Mouse (Mus musculus) central nervous system, embryonic 18 days (tissue): ENCODE measurements around the gene Olfr1097. TPM values are rescaled to one million over a fixed set of nuclear protein-coding genes. Genes with fewer than 3 reads are reported as not detected.

Experiments
- polyA plus RNA-seq: library from polyadenylated mRNA; depleted of rRNA; stranded (reverse); fragments of >200 nt; gene quantifications from 2 replicates; pipeline ENCODE4 v1.2.3, GENCODE M21; 2012; rRNA removed

Olfr1097 gene
- not detected in 2 replicates for polyA plus RNA-seq

DNA sequence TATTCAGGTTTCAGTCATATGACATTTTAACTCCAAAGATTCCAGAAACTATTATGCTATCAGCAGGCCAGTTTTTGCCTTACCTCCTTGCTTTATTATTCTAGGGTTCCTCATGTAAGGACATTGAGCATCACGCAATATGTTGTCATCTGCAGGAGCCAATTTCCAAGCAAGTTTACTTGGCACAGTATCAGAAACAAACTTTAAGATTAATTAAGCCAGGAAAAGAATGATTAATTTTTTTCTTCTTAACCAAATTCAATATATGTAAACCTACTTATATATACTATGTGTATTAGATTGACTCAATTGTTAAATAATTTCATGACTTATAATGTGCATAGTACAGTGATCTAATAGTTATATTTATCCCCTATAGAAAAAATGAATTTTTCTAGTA is at the start of gene Olfr1097:
Gene Olfr1097, minus strand, starts transcription at position 101 of the 400 bp plus-strand sequence.

DNA sequence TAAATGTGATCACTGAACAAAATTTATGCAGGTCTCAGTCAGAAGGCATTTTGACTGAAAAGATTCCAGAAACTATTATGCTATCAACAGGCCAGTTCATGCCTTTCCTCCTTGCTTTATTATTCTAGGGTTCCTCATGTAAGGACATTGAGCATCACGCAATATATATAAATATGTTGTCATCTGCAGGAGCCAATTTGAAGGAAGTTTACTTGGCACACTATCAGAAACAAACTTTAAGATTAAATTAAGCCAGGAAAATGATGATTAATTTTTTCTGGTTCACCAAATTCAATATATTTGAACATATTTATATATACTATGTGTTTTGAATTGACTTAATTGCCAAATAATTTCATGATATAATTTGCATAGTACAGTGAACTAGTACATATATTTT is 32.4 kb upstream of the Olfr1097 start, which contains the start of gene Olfr1098:
Gene Olfr1098, minus strand, starts transcription at position 101 of the 400 bp plus-strand sequence.

DNA sequence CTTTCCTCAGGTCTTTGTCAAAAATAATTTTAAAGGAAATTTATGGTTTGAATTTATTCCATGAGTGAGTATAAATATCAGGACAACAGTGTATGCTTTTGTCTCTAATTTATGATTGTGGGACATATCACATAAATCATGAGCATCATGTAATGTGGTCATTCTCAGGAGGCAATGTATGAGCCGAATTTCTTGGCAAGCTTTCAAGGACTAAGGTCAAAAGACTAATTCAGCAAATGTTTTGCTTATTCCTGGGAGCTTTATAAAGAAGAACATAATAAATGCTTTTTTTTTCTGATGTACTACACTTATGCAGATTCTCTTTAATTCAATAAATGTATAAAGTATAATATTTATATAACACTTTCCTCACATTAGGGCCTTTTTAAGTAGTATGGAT is 17.3 kb downstream of the Olfr1097 start, which contains the start of gene Gm13723:
Gene Gm13723, minus strand, starts transcription at position 101 of the 400 bp plus-strand sequence.

DNA sequence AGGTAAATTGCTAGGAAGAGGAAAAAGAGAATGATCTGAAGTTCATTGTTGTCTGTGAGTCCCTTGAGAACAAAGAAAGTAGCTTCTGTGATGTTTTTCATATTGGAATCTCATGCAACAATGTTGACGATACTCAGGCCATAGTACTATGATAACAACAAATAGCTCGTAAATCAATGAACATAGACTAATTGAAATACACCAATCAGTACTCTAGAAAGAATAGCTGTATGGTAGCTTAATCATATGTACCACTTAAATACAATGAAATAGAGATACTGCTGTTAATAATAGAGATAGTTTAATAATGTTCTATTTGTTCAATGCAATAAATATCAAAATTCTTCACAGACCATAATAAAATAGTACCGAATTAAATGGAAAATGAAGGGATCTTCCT is 40.4 kb downstream of the Olfr1097 start, which contains the start of gene Olfr1095:
Gene Olfr1095, minus strand, starts transcription at position 101 of the 400 bp plus-strand sequence.

Other genes starting within 250 kb of the Olfr1097 start
- gene Olfr1085, start 230.2 kb downstream of the Olfr1097 start, polyA plus RNA-seq: not detected in 2 replicates
- not detected in 2 replicates for gene Olfr1086, start 212.1 kb downstream of the Olfr1097 start, polyA plus RNA-seq
- gene Olfr1087, start 193.8 kb downstream of the Olfr1097 start, polyA plus RNA-seq: not detected in 2 replicates
- gene Olfr1089, start 158.5 kb downstream of the Olfr1097 start, polyA plus RNA-seq: not detected in 2 replicates
- gene Olfr1090, start 133.2 kb downstream of the Olfr1097 start, polyA plus RNA-seq: not detected in 2 replicates
- gene Olfr1093, start 109.7 kb downstream of the Olfr1097 start, polyA plus RNA-seq: not detected in 2 replicates
- gene Olfr141, start 82.2 kb downstream of the Olfr1097 start, polyA plus RNA-seq: not detected in 2 replicates
- gene Olfr1094, start 67.6 kb downstream of the Olfr1097 start, polyA plus RNA-seq: not detected in 2 replicates
- not detected in 2 replicates for gene Olfr1095, start 40.5 kb downstream of the Olfr1097 start, polyA plus RNA-seq
- gene Gm13723, start 17.4 kb downstream of the Olfr1097 start, polyA plus RNA-seq: not detected in 2 replicates
- not detected in 2 replicates for gene Olfr1098, start 32.3 kb upstream of the Olfr1097 start, polyA plus RNA-seq
- not detected in 2 replicates for gene Olfr1099, start 68.5 kb upstream of the Olfr1097 start, polyA plus RNA-seq
- not detected in 2 replicates for gene Olfr1100, start 87.7 kb upstream of the Olfr1097 start, polyA plus RNA-seq
- not detected in 2 replicates for gene Olfr1101, start 99.0 kb upstream of the Olfr1097 start, polyA plus RNA-seq
- not detected in 2 replicates for gene Olfr1102, start 106.2 kb upstream of the Olfr1097 start, polyA plus RNA-seq
- not detected in 2 replicates for gene Olfr1104, start 134.9 kb upstream of the Olfr1097 start, polyA plus RNA-seq
- not detected in 2 replicates for gene Olfr1105, start 144.3 kb upstream of the Olfr1097 start, polyA plus RNA-seq
- not detected in 2 replicates for gene Olfr1106, start 160.1 kb upstream of the Olfr1097 start, polyA plus RNA-seq
- gene Olfr1107, start 183.6 kb upstream of the Olfr1097 start, polyA plus RNA-seq: not detected in 2 replicates
- gene Olfr1109, start 203.8 kb upstream of the Olfr1097 start, polyA plus RNA-seq: not detected in 2 replicates
- gene Olfr259, start 222.4 kb upstream of the Olfr1097 start, polyA plus RNA-seq: not detected in 2 replicates
- not detected in 2 replicates for gene Olfr1110, start 248.1 kb upstream of the Olfr1097 start, polyA plus RNA-seq